Mouse (Mus musculus) C2C12 (cell line): Measurements from ENCODE around the gene Zfp111. TPM values are rescaled to one million over a fixed set of nuclear protein-coding genes. Genes with fewer than 3 reads are reported as not detected.

Experiments used
- H3K27me3 ChIP-seq: one replicate; pipeline ENCODE4 v1.6.1; 2011; ENCODE audit not compliant: control insufficient read depth, insufficient read depth, insufficient read length
- H3K36me3 ChIP-seq: one replicate; pipeline ENCODE4 v1.6.1; 2011; ENCODE audit not compliant: control insufficient read depth, insufficient read depth
- H3K4me3 ChIP-seq: one replicate; pipeline ENCODE4 v1.5.1; 2011; ENCODE audit warnings: mild to moderate bottlenecking, control low read depth; ENCODE audit not compliant: poor library complexity, insufficient read depth, severe bottlenecking
- H3K79me2 ChIP-seq: one replicate; pipeline ENCODE4 v1.6.1; 2011; ENCODE audit not compliant: control insufficient read depth, insufficient read depth
- H3K79me3 ChIP-seq: one replicate; pipeline ENCODE4 v1.6.1; 2011; ENCODE audit warnings: low read depth, control low read depth
- H3ac ChIP-seq: one replicate; pipeline ENCODE3; 2011; ENCODE audit warnings: low read depth; ENCODE audit not compliant: control insufficient read depth, insufficient read length
- CEBPB ChIP-seq: IDR thresholded peaks from one replicate; pipeline ENCODE4 v1.6.1; 2011; ENCODE audit warnings: low read depth, mild to moderate bottlenecking, control low read depth, moderate library complexity
- CTCF ChIP-seq: IDR thresholded peaks from one replicate; pipeline ENCODE4 v1.5.1; 2011; ENCODE audit not compliant: control insufficient read depth, insufficient read depth, insufficient read length
- FOSL1 ChIP-seq: IDR thresholded peaks from one replicate; pipeline ENCODE4 v1.8.0; 2011; ENCODE audit warnings: mild to moderate bottlenecking, low read length; ENCODE audit not compliant: poor library complexity, insufficient read depth, severe bottlenecking
- MAX ChIP-seq: IDR thresholded peaks from one replicate; pipeline ENCODE4 v1.6.1; 2011; ENCODE audit warnings: mild to moderate bottlenecking, control low read depth
- MYOD1 ChIP-seq: IDR thresholded peaks from one replicate; pipeline ENCODE4 v1.6.1; 2011; ENCODE audit warnings: low read depth; ENCODE audit not compliant: control insufficient read depth, insufficient read length
- MYOG ChIP-seq: IDR thresholded peaks from one replicate; pipeline ENCODE4 v1.6.1; 2011; ENCODE audit not compliant: control insufficient read depth, insufficient read length; ENCODE audit errors: extremely low read depth
- USF1 ChIP-seq: IDR thresholded peaks from one replicate; pipeline ENCODE4 v1.6.1; 2011; ENCODE audit warnings: low read depth, mild to moderate bottlenecking, control low read depth, moderate library complexity
- polyA plus RNA-seq: library from polyadenylated mRNA; unstranded; fragments of >200 nt; fragmentation: generic; extraction: Trizol; gene quantifications from one replicate; pipeline ENCODE4 v1.2.1, GENCODE M21; 2012; ENCODE audit warnings: missing spikeins

Gene Zfp111
- polyA plus RNA-seq, 1 experiment: 2.0 TPM

DNA sequence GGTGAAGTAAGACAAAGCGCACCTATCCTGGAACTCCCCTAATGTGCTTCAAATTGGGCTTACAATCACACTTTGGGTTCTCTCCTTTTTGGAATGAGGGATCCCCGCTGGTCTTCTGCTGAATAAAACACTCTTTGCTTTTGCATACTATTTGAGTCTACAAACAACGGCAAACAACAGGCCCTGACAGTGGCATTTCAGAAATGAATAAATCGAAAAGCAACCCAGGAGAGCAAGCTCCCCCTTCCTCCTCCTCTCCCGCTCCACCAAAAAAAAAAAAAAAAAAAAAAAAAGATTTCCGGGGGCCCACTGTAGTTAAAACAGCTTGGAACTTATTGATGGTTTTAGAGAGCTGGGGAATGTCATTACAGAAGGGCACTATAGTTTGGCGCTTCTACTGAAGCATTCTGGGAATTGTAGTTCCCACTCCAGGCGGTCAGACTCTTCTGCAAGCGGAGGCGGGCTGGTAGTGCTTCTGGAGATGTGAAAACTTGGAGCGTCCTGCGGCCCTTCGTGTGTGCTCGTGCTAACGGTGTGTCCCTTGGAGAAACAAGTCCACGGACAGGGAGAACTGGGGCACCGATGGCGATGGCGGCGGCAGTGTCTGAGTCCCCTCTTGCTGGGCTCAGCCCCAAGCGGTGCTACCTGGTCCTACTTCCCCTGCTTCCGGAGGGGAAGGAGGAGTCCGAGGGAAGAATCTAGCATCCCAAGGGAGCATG lies 36.5 kb downstream of the Zfp111 start, which contains the start of gene Zfp114:
Gene Zfp114 (plus strand): TSS at position 443 of the 719 bp plus-strand sequence.
- Histone ChIP-seq H3K79me3 (no peaks in the 10 kb centered on the region), H3K27me3 (no peaks in the 10 kb centered on the region), H3K79me2 (no peaks in the 10 kb centered on the region), H3K36me3 (no peaks in the 10 kb centered on the region), H3ac (no peak within 1 kb of the TSS), H3K4me3 (no peak within 1 kb of the TSS)
- TF ChIP-seq FOSL1: no peak
- TF ChIP-seq CEBPB: no peak
- no peak for TF ChIP-seq MYOG
- no peak for TF ChIP-seq MYOD1
- no peak for TF ChIP-seq USF1
- TF ChIP-seq CTCF: no peak
- no peak for TF ChIP-seq MAX

- Histone ChIP-seq H3K4me3 (no peak overlapping the region), H3ac (no peak overlapping the region), H3K27me3 (no peaks in the 10 kb centered on the region), H3K79me2 (no peaks in the 10 kb centered on the region), H3K36me3 (no peaks in the 10 kb centered on the region), H3K79me3 (no peaks in the 10 kb centered on the region)
- TF ChIP-seq MYOG (no peak), CEBPB (no peak), USF1 (no peak), FOSL1 (no peak), MYOD1 (no peak)
These were observed 39.1 kb downstream of the Zfp111 start for GRCm38 (mm10) chr7:24172191-24172590.

DNA sequence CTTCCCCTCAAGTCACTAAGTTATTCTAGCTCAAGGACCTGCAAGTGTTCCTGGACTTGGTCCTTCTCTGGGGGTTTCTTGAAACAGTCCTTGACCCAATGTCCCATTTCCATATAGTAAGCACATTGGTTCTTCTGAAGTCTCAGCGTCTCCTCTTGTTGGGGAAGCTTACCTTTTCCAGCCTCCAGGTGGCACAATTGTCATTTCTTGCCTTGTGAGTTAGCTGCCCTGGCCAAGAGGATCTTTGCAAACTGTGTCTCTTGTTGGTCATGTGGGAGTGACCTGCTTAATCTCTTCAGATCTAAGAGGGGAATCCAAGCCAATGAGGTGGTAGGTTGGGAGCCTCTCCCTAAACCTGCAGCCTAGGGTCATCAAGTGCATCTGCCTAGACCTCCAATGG lies 58.0 kb downstream of the Zfp111 start:
- H3K36me3 ChIP-seq: no peaks in the 10 kb centered on the region
- TF ChIP-seq MYOG (no peak), CTCF (no peak), USF1 (no peak), MAX (no peak), FOSL1 (no peak), MYOD1 (no peak), CEBPB (no peak)
- no peaks in the 10 kb centered on the region for H3K79me3 ChIP-seq
- no peak overlapping the region for H3ac ChIP-seq
- no peaks in the 10 kb centered on the region for H3K79me2 ChIP-seq
- no peak overlapping the region for H3K4me3 ChIP-seq
- no peaks in the 10 kb centered on the region for H3K27me3 ChIP-seq

Other genes starting within 250 kb of the Zfp111 start
- gene Vmn1r181, start 236.8 kb downstream of the Zfp111 start, polyA plus RNA-seq: not detected
- not detected for gene V1rd19, start 209.8 kb downstream of the Zfp111 start, polyA plus RNA-seq
- gene Vmn1r183, start 158.2 kb downstream of the Zfp111 start, polyA plus RNA-seq: not detected
- gene Zfp180, start 129.5 kb downstream of the Zfp111 start, polyA plus RNA-seq: 8.1 TPM
- 0.48 TPM for gene Zfp112, start 99.1 kb downstream of the Zfp111 start, polyA plus RNA-seq
- 1.5 TPM for gene Zfp235, start 77.3 kb downstream of the Zfp111 start, polyA plus RNA-seq
- not detected for gene Zfp114, start 36.4 kb downstream of the Zfp111 start, polyA plus RNA-seq
- 0.26 TPM for gene Zfp109, start 26.1 kb upstream of the Zfp111 start, polyA plus RNA-seq
- 0.25 TPM for gene Zfp108, start 43.4 kb upstream of the Zfp111 start, polyA plus RNA-seq
- 1.8 TPM for gene Zfp93, start 59.0 kb upstream of the Zfp111 start, polyA plus RNA-seq
- 8.8 TPM for gene Zfp61, start 89.8 kb upstream of the Zfp111 start, polyA plus RNA-seq
- 2.4 TPM for gene Zfp94, start 105.2 kb upstream of the Zfp111 start, polyA plus RNA-seq
- 0.22 TPM for gene Tescl, start 122.5 kb upstream of the Zfp111 start, polyA plus RNA-seq
- gene Lypd5, start 137.8 kb upstream of the Zfp111 start, polyA plus RNA-seq: not detected
- 82.2 TPM for gene Kcnn4, start 158.8 kb upstream of the Zfp111 start, polyA plus RNA-seq
- 21.8 TPM for gene Smg9, start 188.2 kb upstream of the Zfp111 start, polyA plus RNA-seq
- gene Irgc1, start 240.9 kb upstream of the Zfp111 start, polyA plus RNA-seq: 0.33 TPM